Mouse (Mus musculus): ENCODE data around the gene Hsd3b7.

GRCm38 (mm10) chr7:127785308-127785707, 15.1 kb upstream of the Hsd3b7 start, which contains the start of gene Gm49388:
- TF ChIP-seq CTCF (conservative IDR thresholded peaks at IDR 0.05; ENCODE audit: low read length), result no peak
- no peak for TF ChIP-seq NANOG (IDR thresholded peaks at IDR 0.05; ENCODE audit: borderline replicate concordance, low read length)
